ENCODE assay signal across 8 mouse cellular contexts in genomic region chr3:41580401-41581323, GRCm38 (mm10). TPM values are rescaled to one million over a fixed set of nuclear protein-coding genes. Genes with fewer than 3 reads are reported as not detected.
DNase-seq lines count a peak whose midpoint lies in the region; ATAC-seq and TF ChIP-seq lines count a peak whose summit lies in the region.
"Had no signal": no experiment of that assay in that cellular context is flagged by ENCODE, and none has a peak within 500 bp of the region (broad histone marks: within the 10 kb centered on the region; RNA-seq: fewer than 3 reads in every experiment).

No protein-coding gene starts in this region.

- H3K4me2 ChIP-seq in forebrain, embryonic 13.5 days, result peak overlapping the region; percentile 35
- H3K4me2 ChIP-seq in kidney, postnatal 0 days (ENCODE audit: low read length), result peak overlapping the region; percentile 43
- 0 out of 2 replicates have a peak overlapping the region, but pooled peaks have one; percentile 9 for H3K4me2 ChIP-seq in midbrain, embryonic 13.5 days (replicated peaks)
- H3K4me2 ChIP-seq: embryonic facial prominence, embryonic 13.5 days had no signal

- H3K9ac ChIP-seq in forebrain, embryonic 13.5 days, result peak overlapping the region; percentile 40
- H3K9ac ChIP-seq in kidney, postnatal 0 days (ENCODE audit: low read depth, low read length), result peak overlapping the region; percentile 46; the same call in 1 of the 2 replicates
- peak overlapping the region; percentile 44; the same call in 1 of the 2 replicates for H3K9ac ChIP-seq in midbrain, embryonic 13.5 days (replicated peaks)
- H3K9ac ChIP-seq: embryonic facial prominence, embryonic 13.5 days had no signal

- no peak overlapping the region for H3K4me3 ChIP-seq in forebrain, embryonic 13.5 days
- H3K4me3 ChIP-seq in kidney, postnatal 0 days (replicated peaks; ENCODE audit: low read depth, low read length), result no peak overlapping the region
- no peak overlapping the region for H3K4me3 ChIP-seq in midbrain, embryonic 13.5 days (replicated peaks)
- H3K4me3 ChIP-seq: embryonic facial prominence, embryonic 13.5 days had no signal

- peak overlapping the region; percentile 57; the same call in 1 of the 2 replicates for H3K27ac ChIP-seq in forebrain, embryonic 13.5 days
- H3K27ac ChIP-seq in kidney, postnatal 0 days, result peak overlapping the region; percentile 89
- H3K27ac ChIP-seq in midbrain, embryonic 13.5 days, result peak overlapping the region; percentile 22; the same call in 1 of the 2 replicates
- H3K27ac ChIP-seq: embryonic facial prominence, embryonic 13.5 days had no signal

- H3K36me3 ChIP-seq in forebrain, embryonic 13.5 days (ENCODE audit: poor library complexity, severe bottlenecking), result 0 out of 2 replicates have a peak, but pooled peaks cover 6% of the 10 kb centered on the region
- no peaks in the 10 kb centered on the region; the same call in 1 of the 2 replicates for H3K36me3 ChIP-seq in kidney, postnatal 0 days (ENCODE audit: insufficient read depth, low read length)
- no peaks in the 10 kb centered on the region for H3K36me3 ChIP-seq in midbrain, embryonic 13.5 days
- H3K36me3 ChIP-seq: embryonic facial prominence, embryonic 13.5 days had no signal

- peaks cover 50% of the 10 kb centered on the region for H3K4me1 ChIP-seq in forebrain, embryonic 13.5 days
- H3K4me1 ChIP-seq in kidney, postnatal 0 days (replicated peaks; ENCODE audit: insufficient read depth, low read length), result peaks cover 58% of the 10 kb centered on the region
- peaks cover 32% of the 10 kb centered on the region for H3K4me1 ChIP-seq in midbrain, embryonic 13.5 days (replicated peaks)

- ATAC-seq in forebrain, embryonic 13.5 days, result peak; percentile 56
- peak; percentile 78 for ATAC-seq in kidney, postnatal 0 days (replicated peaks; ENCODE audit: low FRiP score, low read depth)
- ATAC-seq in midbrain, embryonic 13.5 days, result peak; percentile 54
- ATAC-seq in granulocyte monocyte progenitor cell, adult 5-6 weeks (replicated peaks; ENCODE audit: poor library complexity, severe bottlenecking), result no peak

- H3K27me3 ChIP-seq in forebrain, embryonic 13.5 days, result no peaks in the 10 kb centered on the region
- no peaks in the 10 kb centered on the region for H3K27me3 ChIP-seq in kidney, postnatal 0 days (ENCODE audit: insufficient read depth, low read length)
- H3K27me3 ChIP-seq in midbrain, embryonic 13.5 days, result no peaks in the 10 kb centered on the region
- H3K27me3 ChIP-seq: embryonic facial prominence, embryonic 13.5 days had no signal

- no peak for TF ChIP-seq POLR2A in brain, embryonic 14.5 days (IDR thresholded peaks at IDR 0.05; ENCODE audit: borderline replicate concordance, extremely low read depth, insufficient read depth, insufficient read length, poor library complexity, severe bottlenecking)

- WGBS in forebrain, embryonic 13.5 days, result 27% methylated on average over 14 of the region's 14 CpGs
- WGBS in kidney, postnatal 0 days, result 40% methylated on average over 14 of the region's 14 CpGs
- 28% methylated on average over 14 of the region's 14 CpGs for WGBS in midbrain, embryonic 13.5 days

- H3K9me3 ChIP-seq in forebrain, embryonic 13.5 days (replicated peaks), result no peaks in the 10 kb centered on the region
- H3K9me3 ChIP-seq in kidney, postnatal 0 days (replicated peaks; ENCODE audit: low read length), result no peaks in the 10 kb centered on the region
- H3K9me3 ChIP-seq in midbrain, embryonic 13.5 days, result no peaks in the 10 kb centered on the region
- H3K9me3 ChIP-seq: embryonic facial prominence, embryonic 13.5 days had no signal

- peak; percentile 73 for DNase-seq in brain, embryonic 14.5 days (ENCODE audit: low read depth)
- peak; percentile 37 for DNase-seq in kidney, postnatal 0 days (ENCODE audit: low spot score)
- DNase-seq in lung, postnatal 10 days, result no peak
- DNase-seq in thymus, postnatal 0 days (ENCODE audit: low spot score), result no peak

- TF ChIP-seq CTCF in brain, embryonic 14.5 days (IDR thresholded peaks at IDR 0.05; ENCODE audit: borderline replicate concordance, extremely low read depth, insufficient read depth, insufficient read length), result no peak
- no peak for TF ChIP-seq CTCF in kidney, postnatal 0 days (IDR thresholded peaks at IDR 0.05; ENCODE audit: low read depth)

RNA-seq across cellular contexts. Expression of gene Jade1, which starts 25.1 kb away (rescaled TPM):
- polyA plus RNA-seq in brain, embryonic 14.5 days (2012; rRNA removed), result 12.8 and 12.9 TPM in 2 replicates
- polyA plus RNA-seq in forebrain, embryonic 13.5 days (2015; fragmentation: Nextera tagmentation; extraction: Ambion mirVana), result 17.1 and 18.9 TPM in 2 replicates
- 25.4 and 25.8 TPM in 2 replicates for polyA plus RNA-seq in kidney, postnatal 0 days (2015; fragmentation: Nextera tagmentation; extraction: Ambion mirVana)
- polyA plus RNA-seq in midbrain, embryonic 13.5 days (2015; fragmentation: Nextera tagmentation; extraction: Ambion mirVana), result 10.5 and 13.2 TPM in 2 replicates
- polyA plus RNA-seq in thymus, postnatal 0 days (2015; fragmentation: Nextera tagmentation; extraction: Ambion mirVana), result 19.8 and 20.1 TPM in 2 replicates
- total RNA-seq in granulocyte monocyte progenitor cell, adult 5-6 weeks (2014; fragmentation: Nextera tagmentation), result 32.6 and 53.3 TPM in 2 replicates
- total RNA-seq in granulocyte monocyte progenitor cell, adult 5-6 weeks (2017), result 38.8 and 72.7 TPM in 2 replicates

Comparison
In these comparisons a context has a peak if more than half of its experiments do, and no peak if none do; other contexts are left out.
1. DNase-seq: peak in brain, embryonic 14.5 days (single experiment) and kidney, postnatal 0 days (single experiment); none in lung, postnatal 10 days (single experiment) and thymus, postnatal 0 days (single experiment).
2. H3K27ac ChIP-seq: peak in every context shown above with its lines; median percentile 89 in kidney, postnatal 0 days; 57 in forebrain, embryonic 13.5 days; 22 in midbrain, embryonic 13.5 days.
3. Peak in every context shown above with its lines, with median percentiles within 50 percentile points of each other: H3K4me2 ChIP-seq and H3K9ac ChIP-seq.